Mouse (Mus musculus): ENCODE measurements at regions not wholly inside any gene's neighbourhood (a gene's known extent, or its start where the extent isn't known, plus 50 kb on each side); places are given as distances from the start of the nearest gene placed in this dataset.

GRCm38 (mm10) chr5:43063386-43063785 lies 169.6 kb upstream of the Cpeb2 start:
- no peaks in the 10 kb centered on the region for H3K27me3 ChIP-seq (ENCODE audit: insufficient read depth, low read length)
- DNase-seq (ENCODE audit: low spot score) (no peak), ATAC-seq (replicated peaks; ENCODE audit: low FRiP score, low read depth) (no peak)
- H3K9ac ChIP-seq (ENCODE audit: low read depth, low read length), result no peak overlapping the region
- no peaks in the 10 kb centered on the region for H3K36me3 ChIP-seq (ENCODE audit: insufficient read depth, low read length)
- no peaks in the 10 kb centered on the region for H3K4me1 ChIP-seq (replicated peaks; ENCODE audit: insufficient read depth, low read length)
- no peaks in the 10 kb centered on the region for H3K9me3 ChIP-seq (replicated peaks; ENCODE audit: low read length)
- H3K4me3 ChIP-seq (replicated peaks; ENCODE audit: low read depth, low read length), result no peak overlapping the region
- no peak overlapping the region for H3K4me2 ChIP-seq (ENCODE audit: low read length)
- TF ChIP-seq CTCF (IDR thresholded peaks at IDR 0.05; ENCODE audit: low read depth), result no peak
- 81% methylated on average over 8 of the region's 8 CpGs for WGBS
- no peak overlapping the region for H3K27ac ChIP-seq

- TF ChIP-seq CTCF (IDR thresholded peaks at IDR 0.05; ENCODE audit: low read depth), result no peak
- no peaks in the 10 kb centered on the region for H3K27me3 ChIP-seq (ENCODE audit: insufficient read depth, low read length)
- ATAC-seq (replicated peaks; ENCODE audit: low FRiP score, low read depth) (no peak), DNase-seq (ENCODE audit: low spot score) (no peak)
- H3K4me1 ChIP-seq (replicated peaks; ENCODE audit: insufficient read depth, low read length), result no peaks in the 10 kb centered on the region
- H3K9me3 ChIP-seq (replicated peaks; ENCODE audit: low read length), result no peaks in the 10 kb centered on the region
- no peak overlapping the region for H3K9ac ChIP-seq (ENCODE audit: low read depth, low read length)
- H3K36me3 ChIP-seq (ENCODE audit: insufficient read depth, low read length), result no peaks in the 10 kb centered on the region
- H3K27ac ChIP-seq, result no peak overlapping the region
- no peak overlapping the region for H3K4me3 ChIP-seq (replicated peaks; ENCODE audit: low read depth, low read length)
- 93% methylated on average over 3 of the region's 3 CpGs for WGBS
- H3K4me2 ChIP-seq (ENCODE audit: low read length), result no peak overlapping the region
These were observed 161.4 kb upstream of the Cpeb2 start for GRCm38 (mm10) chr5:43071541-43071940.

- Histone ChIP-seq H3K9me3 (replicated peaks; ENCODE audit: low read length) (no peaks in the 10 kb centered on the region), H3K36me3 (ENCODE audit: insufficient read depth, low read length) (no peaks in the 10 kb centered on the region), H3K9ac (ENCODE audit: low read depth, low read length) (no peak overlapping the region), H3K27me3 (ENCODE audit: insufficient read depth, low read length) (no peaks in the 10 kb centered on the region), H3K4me3 (replicated peaks; ENCODE audit: low read depth, low read length) (no peak overlapping the region), H3K4me2 (ENCODE audit: low read length) (no peak overlapping the region), H3K4me1 (replicated peaks; ENCODE audit: insufficient read depth, low read length) (no peaks in the 10 kb centered on the region), H3K27ac (no peak overlapping the region)
- no peak for TF ChIP-seq CTCF (IDR thresholded peaks at IDR 0.05; ENCODE audit: low read depth)
- 77% methylated on average over 2 of the region's 2 CpGs for WGBS
- DNase-seq (ENCODE audit: low spot score) (no peak), ATAC-seq (replicated peaks; ENCODE audit: low FRiP score, low read depth) (no peak)
These were observed 160.6 kb upstream of the Cpeb2 start for GRCm38 (mm10) chr5:43072340-43072739.

DNA sequence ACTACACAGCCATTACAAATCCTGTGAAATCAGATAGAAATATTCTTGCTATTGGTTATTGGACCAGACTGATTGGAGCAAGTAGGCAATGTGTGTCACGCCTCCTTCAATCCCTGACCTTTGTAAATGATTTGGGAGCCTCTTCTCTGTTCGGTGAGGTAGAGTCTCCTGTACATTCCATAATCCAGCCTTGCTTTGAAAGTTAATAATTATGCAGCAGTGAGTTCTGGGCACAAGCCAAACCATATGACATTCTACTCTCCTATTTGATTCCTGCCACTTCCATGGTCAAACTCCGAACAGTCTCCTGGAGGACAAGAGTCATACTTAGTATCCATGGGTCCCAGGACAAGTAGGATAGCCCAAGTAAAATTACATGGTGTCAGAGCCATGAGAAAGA lies 158.4 kb upstream of the Cpeb2 start:
- Histone ChIP-seq H3K36me3 (ENCODE audit: insufficient read depth, low read length) (no peaks in the 10 kb centered on the region), H3K27me3 (ENCODE audit: insufficient read depth, low read length) (no peaks in the 10 kb centered on the region), H3K9me3 (replicated peaks; ENCODE audit: low read length) (no peaks in the 10 kb centered on the region), H3K4me1 (replicated peaks; ENCODE audit: insufficient read depth, low read length) (no peaks in the 10 kb centered on the region), H3K4me2 (ENCODE audit: low read length) (no peak overlapping the region), H3K9ac (ENCODE audit: low read depth, low read length) (no peak overlapping the region), H3K27ac (no peak overlapping the region), H3K4me3 (replicated peaks; ENCODE audit: low read depth, low read length) (no peak overlapping the region)
- TF ChIP-seq CTCF (IDR thresholded peaks at IDR 0.05; ENCODE audit: low read depth), result no peak
- 71% methylated on average over 3 of the region's 3 CpGs for WGBS
- peak; percentile 9 for DNase-seq (ENCODE audit: low spot score)
- peak; percentile 75; the same call in 1 of the 2 replicates for ATAC-seq (replicated peaks; ENCODE audit: low FRiP score, low read depth)

- no peak overlapping the region for H3K27ac ChIP-seq
- no peak overlapping the region for H3K4me3 ChIP-seq (replicated peaks; ENCODE audit: low read depth, low read length)
- H3K9me3 ChIP-seq (replicated peaks; ENCODE audit: low read length), result no peaks in the 10 kb centered on the region
- H3K9ac ChIP-seq (ENCODE audit: low read depth, low read length), result no peak overlapping the region
- ATAC-seq (replicated peaks; ENCODE audit: low FRiP score, low read depth) (no peak), DNase-seq (ENCODE audit: low spot score) (no peak)
- no peak for TF ChIP-seq CTCF (IDR thresholded peaks at IDR 0.05; ENCODE audit: low read depth)
- WGBS, result 78% methylated on average over 1 of the region's 1 CpGs
- H3K4me1 ChIP-seq (replicated peaks; ENCODE audit: insufficient read depth, low read length), result no peaks in the 10 kb centered on the region
- H3K4me2 ChIP-seq (ENCODE audit: low read length), result no peak overlapping the region
- H3K36me3 ChIP-seq (ENCODE audit: insufficient read depth, low read length), result no peaks in the 10 kb centered on the region
- no peaks in the 10 kb centered on the region for H3K27me3 ChIP-seq (ENCODE audit: insufficient read depth, low read length)
These were observed 152.7 kb upstream of the Cpeb2 start for GRCm38 (mm10) chr5:43080252-43080651.

- 54% methylated on average over 11 of the region's 11 CpGs for WGBS
- H3K36me3 ChIP-seq (ENCODE audit: insufficient read depth, low read length), result no peaks in the 10 kb centered on the region
- no peak overlapping the region for H3K4me2 ChIP-seq (ENCODE audit: low read length)
- H3K27me3 ChIP-seq (ENCODE audit: insufficient read depth, low read length), result no peaks in the 10 kb centered on the region
- no peak overlapping the region for H3K9ac ChIP-seq (ENCODE audit: low read depth, low read length)
- H3K4me1 ChIP-seq (replicated peaks; ENCODE audit: insufficient read depth, low read length), result no peaks in the 10 kb centered on the region
- peak; percentile 15 for DNase-seq (ENCODE audit: low spot score)
- TF ChIP-seq CTCF (IDR thresholded peaks at IDR 0.05; ENCODE audit: low read depth), result no peak
- ATAC-seq (replicated peaks; ENCODE audit: low FRiP score, low read depth), result no peak
- H3K9me3 ChIP-seq (replicated peaks; ENCODE audit: low read length), result no peaks in the 10 kb centered on the region
- no peak overlapping the region for H3K27ac ChIP-seq
- H3K4me3 ChIP-seq (replicated peaks; ENCODE audit: low read depth, low read length), result no peak overlapping the region
These were observed 151.1 kb upstream of the Cpeb2 start for GRCm38 (mm10) chr5:43081561-43082534.

Measured in kidney, postnatal 0 days (tissue).